Mouse (Mus musculus) heart, embryonic 12.5 days (tissue): ENCODE measurements at regions not wholly inside any gene's neighbourhood (a gene's known extent, or its start where the extent isn't known, plus 50 kb on each side); places are given as distances from the start of the nearest gene placed in this dataset.
"Not testable (repeated sequence)": the region's sequence is repeated elsewhere in the genome, so short reads cannot be mapped to it uniquely, and the experiment has no call there.

ENCODE experiments used
- ATAC-seq: fragments of 200-750 bp; cut with Nextera tagmentation; 2 replicates; pipeline ENCODE4 v1.8.0; 2017; ENCODE audit warnings: moderate TSS enrichment, moderate library complexity; ENCODE audit not compliant: insufficient number of reproducible peaks, low FRiP score
- H3K27ac ChIP-seq: fragments of 300-500 bp; sonication (generic); 2 replicates; pipeline ENCODE4 v1.5.1; 2016; ENCODE audit warnings: mild to moderate bottlenecking, moderate library complexity; ENCODE audit not compliant: poor library complexity, severe bottlenecking
- H3K27me3 ChIP-seq: fragments of 300-500 bp; sonication (generic); replicated peaks from 2 replicates; pipeline ENCODE4 v1.6.1; 2016; ENCODE audit warnings: mild to moderate bottlenecking, moderate library complexity
- H3K36me3 ChIP-seq: fragments of 300-500 bp; sonication (generic); 2 replicates; pipeline ENCODE4 v1.6.1; 2016; ENCODE audit warnings: mild to moderate bottlenecking, moderate library complexity
- H3K4me1 ChIP-seq: fragments of 300-500 bp; sonication (generic); replicated peaks from 2 replicates; pipeline ENCODE4 v1.6.1; 2016; ENCODE audit warnings: mild to moderate bottlenecking
- H3K4me2 ChIP-seq: fragments of 300-500 bp; sonication (generic); 2 replicates; pipeline ENCODE4 v1.6.1; 2016; ENCODE audit warnings: mild to moderate bottlenecking, moderate library complexity
- H3K4me3 ChIP-seq: fragments of 300-500 bp; sonication (generic); 2 replicates; pipeline ENCODE4 v1.5.1; 2016; ENCODE audit warnings: mild to moderate bottlenecking
- H3K9ac ChIP-seq: fragments of 300-500 bp; sonication (generic); 2 replicates; pipeline ENCODE4 v1.6.1; 2016; ENCODE audit warnings: mild to moderate bottlenecking, moderate library complexity
- H3K9me3 ChIP-seq: fragments of 300-500 bp; sonication (generic); replicated peaks from 2 replicates; pipeline ENCODE4 v1.6.1; 2016; ENCODE audit warnings: mild to moderate bottlenecking, moderate library complexity
- WGBS: fragments of 180-500 bp; shearing (Covaris S2); methylation state at CpG from one replicate; pipeline ENCODE4 v1.1.7; 2016; 5-methylcytosine and 5-hydroxymethylcytosine counted together

- H3K36me3 ChIP-seq = no peaks in the 10 kb centered on the region
- H3K4me2 ChIP-seq = no peak overlapping the region
- no peaks in the 10 kb centered on the region for H3K9me3 ChIP-seq
- H3K4me1 ChIP-seq = no peaks in the 10 kb centered on the region
- 81% methylated on average over 6 of the region's 6 CpGs for whole genome bisulfite sequencing
- no peaks in the 10 kb centered on the region for H3K27me3 ChIP-seq
- no peak overlapping the region for H3K9ac ChIP-seq
- ATAC-seq = no peak
- no peak overlapping the region for H3K27ac ChIP-seq
- no peak overlapping the region for H3K4me3 ChIP-seq
These were observed 269.9 kb downstream of the Htr7 start for GRCm38 (mm10) chr19:35787246-35788021.

- H3K36me3 ChIP-seq, H3K4me3 ChIP-seq, H3K27me3 ChIP-seq, H3K9ac ChIP-seq, H3K4me2 ChIP-seq, H3K9me3 ChIP-seq, H3K27ac ChIP-seq, H3K4me1 ChIP-seq, ATAC-seq: not testable (repeated sequence)
- 74% methylated on average over 11 of the region's 11 CpGs for WGBS
These were observed 295.6 kb downstream of the Htr7 start for GRCm38 (mm10) chr19:35761750-35762149.

GRCm38 (mm10) chr19:35759701-35760100 is 297.6 kb downstream of the Htr7 start:
- H3K36me3 ChIP-seq = no peaks in the 10 kb centered on the region
- no peak overlapping the region for H3K4me2 ChIP-seq
- H3K4me1 ChIP-seq = no peaks in the 10 kb centered on the region
- no peaks in the 10 kb centered on the region for H3K27me3 ChIP-seq
- 69% methylated on average over 3 of the region's 3 CpGs for WGBS
- no peak for ATAC-seq
- no peak overlapping the region for H3K9ac ChIP-seq
- H3K4me3 ChIP-seq = no peak overlapping the region
- no peak overlapping the region for H3K27ac ChIP-seq
- H3K9me3 ChIP-seq = no peaks in the 10 kb centered on the region

GRCm38 (mm10) chr19:35755494-35755893 is 301.8 kb downstream of the Htr7 start:
- Histone ChIP-seq H3K27me3 (no peaks in the 10 kb centered on the region), H3K36me3 (no peaks in the 10 kb centered on the region), H3K4me1 (no peaks in the 10 kb centered on the region)

GRCm38 (mm10) chr19:35735754-35736153 is 321.6 kb downstream of the Htr7 start:
- no peaks in the 10 kb centered on the region for H3K4me1 ChIP-seq
- H3K27ac ChIP-seq = no peak overlapping the region
- H3K27me3 ChIP-seq = no peaks in the 10 kb centered on the region
- 68% methylated on average over 4 of the region's 4 CpGs for WGBS
- no peak overlapping the region for H3K4me3 ChIP-seq
- no peaks in the 10 kb centered on the region for H3K36me3 ChIP-seq
- H3K4me2 ChIP-seq = no peak overlapping the region
- no peak for ATAC-seq
- H3K9ac ChIP-seq = no peak overlapping the region
- H3K9me3 ChIP-seq = no peaks in the 10 kb centered on the region

More at GRCm38 (mm10) chr19:35755494-35755893, 301.8 kb downstream of the Htr7 start:
- Histone ChIP-seq H3K4me2 (no peak overlapping the region), H3K4me3 (no peak overlapping the region), H3K27ac (no peak overlapping the region), H3K9me3 (no peaks in the 10 kb centered on the region), H3K9ac (no peak overlapping the region)
- WGBS = 64% methylated on average over 1 of the region's 1 CpGs
- no peak for ATAC-seq

GRCm38 (mm10) chr19:35728436-35729060 is 328.8 kb downstream of the Htr7 start:
- 73% methylated on average over 3 of the region's 3 CpGs for WGBS
- H3K4me3 ChIP-seq = no peak overlapping the region
- H3K4me1 ChIP-seq = no peaks in the 10 kb centered on the region
- no peak overlapping the region for H3K4me2 ChIP-seq
- H3K36me3 ChIP-seq = no peaks in the 10 kb centered on the region
- no peak overlapping the region for H3K27ac ChIP-seq
- no peaks in the 10 kb centered on the region for H3K9me3 ChIP-seq
- ATAC-seq = no peak
- H3K27me3 ChIP-seq = no peaks in the 10 kb centered on the region
- no peak overlapping the region for H3K9ac ChIP-seq
